8 mouse cellular contexts compared by ENCODE assay signal in genomic region chr5:150717775-150718174, GRCm38 (mm10). TPM values are rescaled to one million over a fixed set of nuclear protein-coding genes. Genes with fewer than 3 reads are reported as not detected.
DNase-seq lines count a peak whose midpoint lies in the region; ATAC-seq and TF ChIP-seq lines count a peak whose summit lies in the region.

No protein-coding gene starts in this region.

- H3K9ac ChIP-seq in neural tube, embryonic 11.5 days (ENCODE audit: low read length): no peak overlapping the region
- H3K9ac ChIP-seq in forebrain, embryonic 11.5 days (ENCODE audit: low read length): no peak overlapping the region
- H3K9ac ChIP-seq in midbrain, embryonic 11.5 days (ENCODE audit: low read length): no peak overlapping the region

- no peaks in the 10 kb centered on the region for H3K9me3 ChIP-seq in neural tube, embryonic 11.5 days (ENCODE audit: control insufficient read depth, low read length)
- H3K9me3 ChIP-seq in forebrain, embryonic 11.5 days (ENCODE audit: control insufficient read depth, low read length): no peaks in the 10 kb centered on the region
- H3K9me3 ChIP-seq in midbrain, embryonic 11.5 days (ENCODE audit: control insufficient read depth, low read length): no peaks in the 10 kb centered on the region

- no peaks in the 10 kb centered on the region for H3K4me1 ChIP-seq in neural tube, embryonic 11.5 days (ENCODE audit: control insufficient read depth, insufficient read depth, low read length)
- H3K4me1 ChIP-seq in forebrain, embryonic 11.5 days (replicated peaks; ENCODE audit: control insufficient read depth, insufficient read depth, low read length): no peaks in the 10 kb centered on the region
- H3K4me1 ChIP-seq in midbrain, embryonic 11.5 days (ENCODE audit: control insufficient read depth, insufficient read depth, low read length): no peaks in the 10 kb centered on the region

- no peaks in the 10 kb centered on the region for H3K27me3 ChIP-seq in neural tube, embryonic 11.5 days (ENCODE audit: control insufficient read depth, insufficient read depth, low read length)
- H3K27me3 ChIP-seq in forebrain, embryonic 11.5 days (ENCODE audit: control insufficient read depth, insufficient read depth, low read length): no peaks in the 10 kb centered on the region
- no peaks in the 10 kb centered on the region for H3K27me3 ChIP-seq in midbrain, embryonic 11.5 days (ENCODE audit: control insufficient read depth, insufficient read depth, low read length)

- ATAC-seq in neural tube, embryonic 11.5 days (ENCODE audit: insufficient read depth, low FRiP score, low TSS enrichment): peak; percentile 76
- ATAC-seq in forebrain, embryonic 11.5 days (replicated peaks; ENCODE audit: low FRiP score): peak; percentile 83; the same call in 1 of the 2 replicates
- peak; percentile 86 for ATAC-seq in midbrain, embryonic 11.5 days (ENCODE audit: low FRiP score)

- no peak overlapping the region for H3K27ac ChIP-seq in neural tube, embryonic 11.5 days (ENCODE audit: low read depth, low read length)
- no peak overlapping the region for H3K27ac ChIP-seq in forebrain, embryonic 11.5 days (ENCODE audit: low read depth, low read length)
- H3K27ac ChIP-seq in midbrain, embryonic 11.5 days (ENCODE audit: low read depth, low read length): no peak overlapping the region

- H3K4me2 ChIP-seq in neural tube, embryonic 11.5 days (ENCODE audit: low read depth): no peak overlapping the region
- no peak overlapping the region for H3K4me2 ChIP-seq in forebrain, embryonic 11.5 days (ENCODE audit: low read depth, low read length, severe bottlenecking)
- no peak overlapping the region for H3K4me2 ChIP-seq in midbrain, embryonic 11.5 days

- no peak overlapping the region for H3K4me3 ChIP-seq in neural tube, embryonic 11.5 days (ENCODE audit: low read depth, low read length)
- no peak overlapping the region for H3K4me3 ChIP-seq in forebrain, embryonic 11.5 days (ENCODE audit: low read depth, low read length)
- H3K4me3 ChIP-seq in midbrain, embryonic 11.5 days (ENCODE audit: low read depth, low read length): no peak overlapping the region

- H3K36me3 ChIP-seq in neural tube, embryonic 11.5 days (ENCODE audit: control insufficient read depth, insufficient read depth, low read length): no peaks in the 10 kb centered on the region; the same call in none of the 2 replicates
- no peaks in the 10 kb centered on the region for H3K36me3 ChIP-seq in forebrain, embryonic 11.5 days (ENCODE audit: control insufficient read depth, insufficient read depth, low read length)
- H3K36me3 ChIP-seq in midbrain, embryonic 11.5 days (ENCODE audit: control insufficient read depth, insufficient read depth, low read length): no peaks in the 10 kb centered on the region; the same call in 1 of the 2 replicates

- WGBS in neural tube, embryonic 11.5 days: 15% methylated on average over 4 of the region's 4 CpGs
- 7% methylated on average over 4 of the region's 4 CpGs for WGBS in forebrain, embryonic 11.5 days
- 11% methylated on average over 4 of the region's 4 CpGs for WGBS in midbrain, embryonic 11.5 days

- peak; percentile 63; the same call in 1 of the 2 replicates for TF ChIP-seq CTCF in brain, embryonic 14.5 days (IDR thresholded peaks at IDR 0.05; ENCODE audit: borderline replicate concordance, extremely low read depth, insufficient read depth, insufficient read length)

- peak; percentile 40 for DNase-seq in neural tube, embryonic 11.5 days (ENCODE audit: low spot score)
- DNase-seq in neural tube, embryonic 10.5 days (ENCODE audit: extremely low spot score, low spot score): no peak
- peak; percentile 80 for DNase-seq in brain, embryonic 14.5 days (ENCODE audit: low read depth)
- DNase-seq in forebrain, embryonic 11.5 days (ENCODE audit: low spot score): peak; percentile 66
- peak; percentile 27 to 42 for DNase-seq in kidney, postnatal 25 days
- peak; percentile 90 for DNase-seq in midbrain, embryonic 11.5 days (ENCODE audit: low spot score, missing footprints)
- no peak for DNase-seq in urinary bladder, postnatal 4 days (ENCODE audit: low spot score in 2 of 2)
- DNase-seq in frontal cortex, postnatal 25 days (ENCODE audit: low spot score in 2 of 2): no peak

- TF ChIP-seq POLR2A in brain, embryonic 14.5 days (IDR thresholded peaks at IDR 0.05; ENCODE audit: borderline replicate concordance, extremely low read depth, insufficient read depth, insufficient read length, poor library complexity, severe bottlenecking): no peak

RNA-seq across cellular contexts. Expression of gene Pds5b, which starts 44.2 kb away (rescaled TPM):
- polyA plus RNA-seq in neural tube, embryonic 11.5 days (2014; fragmentation: Nextera tagmentation; extraction: Ambion mirVana): 47.7 and 48.5 TPM in 2 replicates
- polyA plus RNA-seq in brain, embryonic 14.5 days (2012; rRNA removed): 34.3 and 48.5 TPM in 2 replicates
- polyA plus RNA-seq in forebrain, embryonic 11.5 days (2014; fragmentation: Nextera tagmentation; extraction: Ambion mirVana): 49.0 and 50.4 TPM in 2 replicates
- polyA plus RNA-seq in midbrain, embryonic 11.5 days (2014; fragmentation: Nextera tagmentation; extraction: Ambion mirVana): 48.9 and 49.3 TPM in 2 replicates

RNA-seq across cellular contexts. Expression of gene N4bp2l2, which starts 51.8 kb away (rescaled TPM):
- 44.5 and 44.8 TPM in 2 replicates for polyA plus RNA-seq in neural tube, embryonic 11.5 days (2014; fragmentation: Nextera tagmentation; extraction: Ambion mirVana)
- 24.7 and 31.0 TPM in 2 replicates for polyA plus RNA-seq in brain, embryonic 14.5 days (2012; rRNA removed)
- polyA plus RNA-seq in forebrain, embryonic 11.5 days (2014; fragmentation: Nextera tagmentation; extraction: Ambion mirVana): 38.0 and 43.8 TPM in 2 replicates
- polyA plus RNA-seq in midbrain, embryonic 11.5 days (2014; fragmentation: Nextera tagmentation; extraction: Ambion mirVana): 40.5 and 42.1 TPM in 2 replicates

Comparison
In these comparisons a context has a peak if more than half of its experiments do, and no peak if none do; other contexts are left out.
1. DNase-seq: peak in neural tube, embryonic 11.5 days (single experiment), brain, embryonic 14.5 days (single experiment), forebrain, embryonic 11.5 days (single experiment), kidney, postnatal 25 days (2 of 2) and midbrain, embryonic 11.5 days (single experiment); none in neural tube, embryonic 10.5 days (single experiment), urinary bladder, postnatal 4 days (0 of 2) and frontal cortex, postnatal 25 days (0 of 2).
2. Peak in every context shown above with its lines, with median percentiles within 50 percentile points of each other: ATAC-seq.